Mouse (Mus musculus): ENCODE measurements at regions not wholly inside any gene's neighbourhood (a gene's known extent, or its start where the extent isn't known, plus 50 kb on each side); places are given as distances from the start of the nearest gene placed in this dataset.
A peak's percentile ranks its signal among the peaks of the same experiment; 100 is the strongest.

DNA sequence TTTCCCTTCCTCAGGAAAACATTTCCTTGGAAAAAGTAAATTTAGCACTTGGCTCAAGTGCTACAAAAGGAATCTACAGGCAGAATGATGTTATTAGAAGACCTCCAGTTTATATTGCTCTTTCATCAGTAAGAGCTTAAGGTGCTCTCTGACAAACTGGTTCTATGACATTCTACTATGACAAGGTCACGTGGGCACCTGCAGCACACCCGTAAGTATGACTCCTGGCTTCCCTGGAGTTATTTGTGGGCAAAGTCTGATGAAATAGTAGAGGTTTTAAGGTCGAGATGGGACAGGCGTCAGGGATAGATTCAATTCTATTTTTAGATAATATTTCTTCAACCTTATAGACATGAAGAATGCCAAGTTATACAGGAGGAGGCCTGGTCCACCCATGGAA, 84.9 kb upstream of the Ccn6 start:
- DNase-seq, result no peak

DNA sequence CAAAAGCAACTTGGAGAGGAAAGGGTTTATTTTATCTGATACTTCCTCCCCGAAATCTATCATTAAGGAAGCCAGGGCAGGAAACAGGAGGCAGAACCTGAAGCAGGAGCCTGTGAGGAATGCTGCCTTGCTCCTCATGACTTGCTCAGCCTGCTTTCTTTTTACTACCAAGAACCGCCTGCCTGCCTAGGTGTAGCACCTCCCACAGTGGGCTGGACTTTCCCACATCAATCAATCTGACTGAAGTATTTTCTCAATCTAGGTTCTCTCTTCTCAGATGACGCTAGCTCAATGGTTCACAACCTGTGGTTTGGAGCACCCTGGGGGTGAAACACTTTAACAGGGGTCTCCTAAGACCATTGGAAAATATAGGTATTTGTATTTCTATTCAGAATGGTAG, 83.4 kb upstream of the Ccn6 start:
- DNase-seq, result no peak

GRCm38 (mm10) chr10:39245141-39245540, 81.5 kb upstream of the Ccn6 start:
- DNase-seq, result no peak

GRCm38 (mm10) chr10:39244061-39244460, 80.5 kb upstream of the Ccn6 start:
- no peak for DNase-seq

GRCm38 (mm10) chr10:39242398-39242797, 78.8 kb upstream of the Ccn6 start:
- DNase-seq, result no peak

DNA sequence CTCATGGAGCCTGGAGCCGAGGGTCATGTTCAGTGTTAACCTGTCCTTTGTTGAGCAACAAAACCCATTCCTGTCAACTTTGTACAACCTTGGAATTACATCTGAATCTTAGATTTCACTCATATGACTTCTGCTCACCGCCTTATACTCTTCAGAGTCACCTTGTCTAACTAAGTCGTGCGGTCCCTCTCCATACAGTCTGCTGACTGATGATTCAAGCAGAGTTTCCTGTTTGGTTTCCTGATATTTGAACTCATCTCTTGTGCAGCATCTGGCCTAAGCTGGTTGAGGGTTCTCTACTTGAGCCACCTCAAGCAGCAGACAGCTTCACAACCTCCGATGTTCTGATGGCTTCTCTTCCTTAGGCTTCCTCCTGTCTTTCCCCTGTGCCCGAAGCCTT, 78.3 kb upstream of the Ccn6 start:
- no peak for DNase-seq

- no peak for DNase-seq
These were observed 77.9 kb upstream of the Ccn6 start for GRCm38 (mm10) chr10:39241486-39241885.

- no peak for DNase-seq
These were observed 77.4 kb upstream of the Ccn6 start for GRCm38 (mm10) chr10:39240966-39241365.

DNA sequence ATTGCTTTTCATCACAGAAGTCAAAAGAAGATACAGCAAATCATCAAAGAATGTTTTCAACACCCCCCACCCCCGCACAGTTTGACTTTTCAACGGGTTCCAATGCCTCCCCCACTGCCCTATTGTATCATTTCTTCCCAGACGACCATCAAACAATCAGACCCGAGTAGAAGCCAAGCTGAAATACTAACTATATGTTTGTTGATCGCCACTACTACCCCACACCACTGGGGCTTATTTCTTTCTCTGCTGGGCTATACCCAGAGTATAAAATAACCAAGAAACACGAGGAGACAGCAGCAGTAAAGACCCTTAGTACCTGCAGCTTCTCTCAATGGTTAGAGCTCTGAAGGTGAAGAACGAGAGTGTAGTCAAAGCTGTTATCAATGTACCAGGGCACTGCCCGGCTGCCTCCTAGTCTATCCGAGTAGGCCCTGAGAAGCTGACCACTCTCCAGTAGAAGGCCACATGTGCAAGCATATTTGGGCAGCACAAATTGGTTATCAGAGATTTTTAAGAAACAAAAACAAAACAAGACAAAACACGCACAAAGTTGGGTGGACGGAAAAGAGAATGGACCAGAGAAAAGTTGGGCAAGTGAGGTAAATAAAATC, 76.7 kb upstream of the Ccn6 start:
- DNase-seq, result no peak

GRCm38 (mm10) chr10:39239498-39240177, 76.0 kb upstream of the Ccn6 start:
- DNase-seq, result peak; percentile 91

GRCm38 (mm10) chr10:39238596-39238995, 75.0 kb upstream of the Ccn6 start:
- no peak for DNase-seq

- no peak for DNase-seq
These were observed 74.0 kb upstream of the Ccn6 start for GRCm38 (mm10) chr10:39237549-39237948.

DNA sequence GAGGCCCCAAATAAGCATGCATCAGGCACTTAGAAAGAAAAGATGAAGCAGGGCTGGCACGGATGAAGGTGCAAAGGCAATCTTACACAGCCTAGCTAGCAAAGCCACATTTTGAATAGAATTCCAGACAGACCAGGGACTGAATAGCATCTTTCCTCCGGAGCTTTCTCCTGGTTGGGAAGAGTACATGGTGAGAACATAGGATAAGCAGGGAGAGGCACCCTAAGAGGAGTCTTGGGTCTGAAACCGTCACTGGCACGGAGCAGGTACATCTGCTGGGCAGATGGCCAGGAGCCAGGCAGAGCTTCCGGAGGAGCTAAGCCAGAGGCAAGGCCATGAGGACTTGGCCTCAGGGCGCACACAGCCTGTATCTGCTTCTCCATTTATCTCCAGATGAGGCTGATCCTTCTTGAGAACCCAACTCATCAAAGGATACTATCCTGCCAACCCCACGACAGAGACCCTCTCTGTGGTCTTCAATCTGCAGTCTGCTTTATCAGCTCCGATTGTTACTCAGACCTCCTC, 70.4 kb upstream of the Ccn6 start:
- no peak for DNase-seq

GRCm38 (mm10) chr10:39233191-39233590, 69.6 kb upstream of the Ccn6 start:
- DNase-seq, result no peak

- no peak for DNase-seq
These were observed 67.2 kb upstream of the Ccn6 start for GRCm38 (mm10) chr10:39230634-39231410.

DNA sequence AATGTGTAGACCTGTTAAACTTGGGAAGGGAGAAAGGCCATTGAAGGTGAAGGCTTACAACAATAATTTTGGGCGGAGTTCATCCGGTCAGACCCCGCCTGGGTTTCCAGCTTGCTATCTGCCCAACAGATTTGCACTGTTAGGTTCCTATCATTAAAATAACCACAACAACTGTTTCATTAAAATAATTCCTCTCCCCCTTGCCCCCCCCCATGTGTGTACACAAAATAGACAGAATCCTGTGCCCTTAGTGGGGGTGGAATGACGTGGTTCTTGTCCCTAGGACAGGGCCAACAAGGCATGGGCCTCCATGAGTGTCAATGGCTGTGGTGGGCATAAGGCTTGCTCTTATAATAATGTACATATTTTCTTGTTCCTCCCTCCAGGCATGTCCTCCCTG, 65.6 kb upstream of the Ccn6 start:
- no peak for DNase-seq

DNA sequence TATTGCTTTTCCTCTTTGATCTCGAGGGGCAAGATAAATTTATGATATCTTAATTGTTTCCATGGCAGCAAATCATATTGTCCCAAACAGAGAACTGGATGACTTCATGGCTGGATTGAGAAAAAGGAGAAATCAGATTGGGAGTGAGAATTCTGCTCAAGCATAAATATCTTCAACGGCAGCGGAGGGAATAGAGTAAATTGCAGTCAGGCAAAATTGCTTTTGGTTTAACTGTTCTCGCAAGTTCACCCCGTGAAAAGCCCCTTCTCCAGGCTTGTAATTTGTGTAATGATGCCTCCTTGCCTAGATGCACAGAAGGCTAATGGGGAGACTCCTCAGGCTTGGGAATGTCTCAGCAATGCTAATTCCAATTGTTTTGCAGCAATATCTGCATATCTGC, 64.4 kb upstream of the Ccn6 start:
- DNase-seq, result no peak

DNA sequence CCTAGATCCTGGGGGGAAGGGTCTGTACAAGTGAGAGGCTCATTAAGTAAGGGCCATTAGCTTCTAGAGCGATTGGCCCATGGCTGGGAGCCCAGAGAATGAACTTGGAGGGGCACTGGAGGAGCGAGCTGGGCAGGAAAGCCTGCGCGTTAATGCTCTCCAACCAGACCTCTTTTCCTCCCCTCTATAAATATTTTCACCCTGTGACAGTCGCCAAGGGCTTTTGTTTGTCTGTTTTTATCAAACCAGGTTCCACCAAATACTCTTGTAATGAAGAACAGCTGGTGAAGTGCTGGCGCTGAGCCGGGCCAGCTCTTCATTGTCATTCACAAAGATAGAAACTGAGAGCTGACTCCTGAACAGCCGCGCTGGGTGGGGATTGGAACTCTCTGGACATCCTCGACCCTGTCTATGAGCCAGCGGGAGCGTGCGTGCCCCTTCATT, 63.9 kb upstream of the Ccn6 start:
- peak; percentile 41 for DNase-seq

DNA sequence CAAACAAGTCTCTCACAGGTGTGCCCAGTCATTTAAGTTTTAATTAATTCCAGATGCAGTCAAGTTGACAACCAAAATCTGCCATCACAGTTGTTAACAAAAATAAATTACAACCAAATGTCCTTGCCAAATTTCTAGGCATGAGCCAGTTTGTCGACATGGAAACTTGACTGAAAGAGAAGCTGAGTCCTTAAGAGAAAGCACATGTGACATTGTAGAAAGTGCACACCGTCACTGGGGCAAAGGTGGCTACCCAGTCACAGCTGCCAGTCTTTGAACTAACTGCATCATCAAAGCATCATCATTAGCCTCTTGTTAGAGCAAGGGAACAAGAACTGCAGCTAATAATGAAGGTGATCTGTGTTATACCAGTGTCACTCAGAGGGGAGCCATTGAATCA, 62.9 kb upstream of the Ccn6 start:
- DNase-seq, result no peak

DNA sequence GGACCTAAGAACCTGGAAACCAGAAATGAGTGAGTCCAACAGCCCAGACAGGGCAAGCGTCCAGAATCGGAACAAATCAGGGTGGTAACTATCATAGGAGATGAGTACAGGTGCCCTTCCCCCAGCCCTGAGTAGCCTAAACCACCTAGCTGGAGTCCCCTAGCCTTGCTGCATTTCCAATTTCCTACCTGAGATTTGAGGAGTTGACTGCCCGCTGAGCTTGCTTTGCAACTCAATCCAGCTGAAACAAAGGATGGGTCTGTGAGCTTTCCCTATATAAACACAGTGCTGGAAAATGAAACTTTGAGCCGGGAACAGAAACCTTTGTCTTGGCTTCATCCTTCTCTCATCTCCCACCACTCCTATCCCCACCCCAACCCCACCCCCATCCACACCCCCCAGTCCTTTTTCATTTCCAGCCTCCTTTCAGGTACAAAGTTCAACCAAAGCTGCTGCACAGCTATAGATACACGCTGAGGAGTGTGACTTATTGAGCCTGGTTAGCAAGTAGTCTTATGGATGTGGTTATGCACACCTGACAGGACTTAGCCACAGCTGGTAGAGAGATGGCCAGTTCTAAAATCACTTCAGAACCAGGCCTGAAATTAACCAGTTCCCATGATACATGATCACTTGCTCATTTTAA, 61.0 kb upstream of the Ccn6 start:
- DNase-seq, result no peak

DNA sequence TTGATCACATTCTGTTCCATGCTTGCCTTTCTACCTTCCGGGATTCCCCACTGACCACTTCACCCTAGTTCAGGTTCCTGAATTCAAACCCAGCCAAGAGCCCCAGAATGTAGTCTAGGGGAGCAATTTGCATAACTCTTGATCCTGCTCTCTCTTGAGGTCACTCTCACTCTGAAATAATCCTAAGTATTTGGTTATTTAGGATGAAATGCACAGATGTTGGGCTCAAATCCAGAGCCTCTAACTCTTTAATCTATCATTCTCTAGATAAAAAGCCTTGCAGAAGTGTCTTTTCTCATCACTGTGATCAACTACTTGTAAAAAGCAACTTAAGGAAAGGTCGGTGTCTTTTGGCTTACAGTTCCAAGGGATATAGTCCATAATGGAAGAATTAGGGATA, 57.4 kb upstream of the Ccn6 start:
- no peak for DNase-seq

- no peak for DNase-seq
These were observed 55.8 kb upstream of the Ccn6 start for GRCm38 (mm10) chr10:39219366-39219765.

GRCm38 (mm10) chr10:39218151-39218550, 54.6 kb upstream of the Ccn6 start:
- no peak for DNase-seq

Data from retina, postnatal 1 day (tissue).